Mouse (Mus musculus): ENCODE data around the gene Nr4a3. TPM values are rescaled to one million over a fixed set of nuclear protein-coding genes. Genes with fewer than 3 reads are reported as not detected.

Nr4a3 gene
- total RNA-seq, 2 experiments from 2014 or later: 6.1 to 11.0 TPM

- no peak for DNase-seq
These were observed 5.5 kb downstream of the Nr4a3 start for GRCm38 (mm10) chr4:48050442-48050841.

- no peak for DNase-seq
These were observed 6.2 kb downstream of the Nr4a3 start for GRCm38 (mm10) chr4:48051086-48051673.

GRCm38 (mm10) chr4:48051674-48052121, 6.7 kb downstream of the Nr4a3 start:
- no peak for DNase-seq

GRCm38 (mm10) chr4:48061716-48062115, 16.8 kb downstream of the Nr4a3 start:
- no peak for DNase-seq

GRCm38 (mm10) chr4:48064311-48064710, 19.4 kb downstream of the Nr4a3 start:
- DNase-seq: no peak

GRCm38 (mm10) chr4:48066676-48067075, 21.7 kb downstream of the Nr4a3 start:
- DNase-seq: no peak

GRCm38 (mm10) chr4:48069111-48069510, 24.2 kb downstream of the Nr4a3 start:
- no peak for DNase-seq

- no peak for DNase-seq
These were observed 27.1 kb downstream of the Nr4a3 start for GRCm38 (mm10) chr4:48072006-48072405.

GRCm38 (mm10) chr4:48073325-48073724, 28.4 kb downstream of the Nr4a3 start:
- no peak for DNase-seq

- DNase-seq: no peak
These were observed 29.7 kb downstream of the Nr4a3 start for GRCm38 (mm10) chr4:48074451-48075240.

- DNase-seq: no peak
These were observed 31.9 kb downstream of the Nr4a3 start for GRCm38 (mm10) chr4:48076693-48077471.

- no peak for DNase-seq
These were observed 33.3 kb downstream of the Nr4a3 start for GRCm38 (mm10) chr4:48078213-48078612.

- no peak for DNase-seq
These were observed 34.5 kb downstream of the Nr4a3 start for GRCm38 (mm10) chr4:48079285-48080039.

- no peak for DNase-seq
These were observed 38.5 kb downstream of the Nr4a3 start for GRCm38 (mm10) chr4:48083452-48083851.

- DNase-seq: no peak
These were observed 41.7 kb downstream of the Nr4a3 start for GRCm38 (mm10) chr4:48086609-48087008.

- DNase-seq: no peak
These were observed 42.5 kb downstream of the Nr4a3 start for GRCm38 (mm10) chr4:48087497-48087896.

- no peak for DNase-seq
These were observed 48.3 kb downstream of the Nr4a3 start for GRCm38 (mm10) chr4:48093221-48093620.

GRCm38 (mm10) chr4:48100217-48100616, 55.3 kb downstream of the Nr4a3 start:
- no peak for DNase-seq

- no peak for DNase-seq
These were observed 57.0 kb downstream of the Nr4a3 start for GRCm38 (mm10) chr4:48101981-48102380.

GRCm38 (mm10) chr4:48105387-48105786, 60.4 kb downstream of the Nr4a3 start:
- DNase-seq: no peak

GRCm38 (mm10) chr4:48107086-48107485, 62.1 kb downstream of the Nr4a3 start:
- no peak for DNase-seq

- no peak for DNase-seq
These were observed 63.6 kb downstream of the Nr4a3 start for GRCm38 (mm10) chr4:48108591-48108990.
